7 mouse cellular contexts compared by ENCODE assay signal in genomic region chr16:90322850-90323528, GRCm38 (mm10). TPM values are rescaled to one million over a fixed set of nuclear protein-coding genes. Genes with fewer than 3 reads are reported as not detected.
DNase-seq lines count a peak whose midpoint lies in the region; ATAC-seq and TF ChIP-seq lines count a peak whose summit lies in the region.

No protein-coding gene starts in this region.

- no peak for TF ChIP-seq POLR2A in small intestine, adult 2 months (IDR thresholded peaks at IDR 0.05; ENCODE audit: low read depth, low read length)

- H3K4me2 ChIP-seq in intestine, postnatal 0 days (replicated peaks; ENCODE audit: low read depth) = no peak overlapping the region
- no peak overlapping the region for H3K4me2 ChIP-seq in midbrain, embryonic 13.5 days (replicated peaks)

- ATAC-seq in intestine, postnatal 0 days = peak; percentile 41; the same call in 1 of the 2 replicates
- peak; percentile 80 for ATAC-seq in midbrain, embryonic 13.5 days

- no peaks in the 10 kb centered on the region for H3K9me3 ChIP-seq in intestine, postnatal 0 days (ENCODE audit: control insufficient read depth)
- H3K9me3 ChIP-seq in midbrain, embryonic 13.5 days = no peaks in the 10 kb centered on the region

- whole genome bisulfite sequencing in intestine, postnatal 0 days = 25% methylated on average over 8 of the region's 8 CpGs
- WGBS in midbrain, embryonic 13.5 days = 32% methylated on average over 8 of the region's 8 CpGs
- 26% methylated on average over 8 of the region's 8 CpGs for WGBS in small intestine, adult 2 months

- no peak overlapping the region for H3K27ac ChIP-seq in intestine, postnatal 0 days (ENCODE audit: low read depth, low read length)
- H3K27ac ChIP-seq in midbrain, embryonic 13.5 days = no peak overlapping the region
- H3K27ac ChIP-seq in small intestine, adult 2 months (ENCODE audit: insufficient read depth, low read depth, low read length) = no peak overlapping the region

- no peak overlapping the region for H3K9ac ChIP-seq in intestine, postnatal 0 days (ENCODE audit: low read depth, low read length)
- no peak overlapping the region for H3K9ac ChIP-seq in midbrain, embryonic 13.5 days (replicated peaks)

- peak; percentile 95 for TF ChIP-seq CTCF in intestine, postnatal 0 days (IDR thresholded peaks at IDR 0.05; ENCODE audit: low read depth)
- TF ChIP-seq CTCF in small intestine, adult 2 months (IDR thresholded peaks at IDR 0.05; ENCODE audit: extremely low read depth, insufficient read length, insufficient replicate concordance, low read depth, low read length) = peak; percentile 92

- no peaks in the 10 kb centered on the region for H3K4me1 ChIP-seq in intestine, postnatal 0 days (replicated peaks; ENCODE audit: control insufficient read depth, insufficient read depth, low read length)
- no peaks in the 10 kb centered on the region for H3K4me1 ChIP-seq in midbrain, embryonic 13.5 days (replicated peaks)
- peaks cover 7% of the 10 kb centered on the region; the same call in 1 of the 2 replicates for H3K4me1 ChIP-seq in small intestine, adult 2 months (ENCODE audit: control insufficient read depth, insufficient read depth, insufficient read length, low read length)

- H3K27me3 ChIP-seq in intestine, postnatal 0 days (replicated peaks; ENCODE audit: control insufficient read depth, insufficient read depth, low read length) = no peaks in the 10 kb centered on the region
- H3K27me3 ChIP-seq in midbrain, embryonic 13.5 days = no peaks in the 10 kb centered on the region
- H3K27me3 ChIP-seq in small intestine, adult 2 months (ENCODE audit: control insufficient read depth, insufficient read depth, low read length) = no peaks in the 10 kb centered on the region

- peak; percentile 84 to 87 for DNase-seq in adrenal gland, adult 18-20 months (ENCODE audit: low spot score in 2 of 2)
- DNase-seq in embryo, embryonic 10 days (ENCODE audit: low spot score) = peak; percentile 93
- peak; percentile 87 for DNase-seq in gastrocnemius, postnatal 14 days
- DNase-seq in left cerebral cortex, postnatal 25 days (ENCODE audit: low spot score in 2 of 2) = peak; percentile 87 to 91

- H3K4me3 ChIP-seq in intestine, postnatal 0 days (ENCODE audit: low read depth, low read length) = no peak overlapping the region
- no peak overlapping the region for H3K4me3 ChIP-seq in midbrain, embryonic 13.5 days (replicated peaks)
- no peak overlapping the region for H3K4me3 ChIP-seq in small intestine, adult 2 months (ENCODE audit: low read depth, low read length)

- intact Hi-C loops in gastrocnemius, postnatal 14 days (cut with DNase I; ENCODE audit: low total_unique reads) = loop anchor here (5.0 kb wide), 1 partner anchor 389 kb away; no protein-coding TSS in a partner anchor
- intact Hi-C loops in left cerebral cortex, postnatal 25 days (cut with DNase I) = loop anchor here (2.0 kb wide), 2 partner anchors 390 to 602 kb away; no protein-coding TSS in a partner anchor

- no peaks in the 10 kb centered on the region for H3K36me3 ChIP-seq in intestine, postnatal 0 days (ENCODE audit: control insufficient read depth, insufficient read depth)
- no peaks in the 10 kb centered on the region for H3K36me3 ChIP-seq in midbrain, embryonic 13.5 days
- H3K36me3 ChIP-seq in small intestine, adult 2 months (ENCODE audit: control insufficient read depth, insufficient read depth, low read length) = no peaks in the 10 kb centered on the region

RNA-seq across cellular contexts. Expression of gene Scaf4, which starts 38.7 kb away (rescaled TPM):
- total RNA-seq in adrenal gland, adult 18-20 months (2021) = 10 to 100 TPM; 39.5 to 44.7 TPM
- total RNA-seq in gastrocnemius, postnatal 14 days (2021) = 10 to 100 TPM; 14.4 to 14.9 TPM
- 9.3 and 11.9 TPM in 2 replicates for polyA plus RNA-seq in intestine, postnatal 0 days (2015; fragmentation: Nextera tagmentation; extraction: Ambion mirVana)
- total RNA-seq in left cerebral cortex, postnatal 25 days (2021) = 10 to 100 TPM; 41.1 to 42.8 TPM
- polyA plus RNA-seq in midbrain, embryonic 13.5 days (2015; fragmentation: Nextera tagmentation; extraction: Ambion mirVana) = 25.1 and 29.4 TPM in 2 replicates
- polyA plus RNA-seq in small intestine, adult 2 months (2012; rRNA removed) = 20.9 and 43.4 TPM in 2 replicates
